Mouse (Mus musculus) heart, postnatal 0 days (tissue): ENCODE data around the gene Ccm2l.

Experiments used
- CTCF ChIP-seq: IDR thresholded peaks from 2 replicates; pipeline ENCODE4 v1.5.1; 2016; ENCODE audit warnings: antibody characterized with exemption, control low read depth, low read depth
- EP300 ChIP-seq: IDR thresholded peaks from 2 replicates; pipeline ENCODE4 v1.6.1; 2016; ENCODE audit warnings: antibody characterized with exemption, low read depth

DNA sequence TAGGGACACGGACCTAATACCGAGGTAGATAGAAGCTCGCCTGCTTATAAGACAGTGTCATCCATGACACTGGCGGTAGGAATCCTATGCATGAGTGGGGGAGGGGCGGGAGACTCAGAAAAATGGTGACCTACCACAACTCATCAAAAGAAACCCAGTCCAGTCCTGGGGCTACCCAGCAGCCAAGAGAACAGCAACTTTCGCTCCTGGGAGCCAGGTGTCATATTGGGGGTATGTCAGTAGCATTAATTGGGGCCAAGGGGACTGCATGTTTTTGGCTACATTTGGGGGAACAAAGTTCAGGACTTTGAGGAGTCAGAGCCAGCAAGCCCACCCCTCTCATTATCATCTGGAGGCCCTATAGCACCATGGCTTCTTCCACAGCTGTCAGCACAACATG lies 14.7 kb upstream of the Ccm2l start:
- no peak for TF ChIP-seq CTCF
- no peak for TF ChIP-seq EP300
